Mouse (Mus musculus) midbrain, embryonic 11.5 days (tissue): ENCODE results near the gene Nppb. TPM values are rescaled to one million over a fixed set of nuclear protein-coding genes. Genes with fewer than 3 reads are reported as not detected.

Experiments
- ATAC-seq: fragments of 200-750 bp; cut with Nextera tagmentation; 2 replicates; pipeline ENCODE4 v1.8.0; 2017; ENCODE audit warnings: moderate TSS enrichment, moderate library complexity; ENCODE audit not compliant: low FRiP score
- DNase-seq: peaks from one replicate; pipeline ENCODE4 v3.0.0; 2015; ENCODE audit warnings: low spot score; ENCODE audit errors: missing footprints
- H3K27ac ChIP-seq: fragments of 300-500 bp; sonication (generic); 2 replicates; pipeline ENCODE4 v1.5.1; 2014; ENCODE audit warnings: low read depth, low read length
- H3K27me3 ChIP-seq: fragments of 300-500 bp; sonication (generic); 2 replicates; pipeline ENCODE4 v1.6.1; 2014; ENCODE audit warnings: mild to moderate bottlenecking, low read length, moderate library complexity, mixed read lengths; ENCODE audit not compliant: control insufficient read depth, insufficient read depth
- H3K36me3 ChIP-seq: fragments of 300-500 bp; sonication (generic); 2 replicates; pipeline ENCODE4 v1.6.1; 2014; ENCODE audit warnings: mild to moderate bottlenecking, low read length, moderate library complexity, mixed read lengths; ENCODE audit not compliant: control insufficient read depth, insufficient read depth
- H3K4me1 ChIP-seq: fragments of 300-500 bp; sonication (generic); 2 replicates; pipeline ENCODE4 v1.6.1; 2014; ENCODE audit warnings: low read length; ENCODE audit not compliant: control insufficient read depth, insufficient read depth
- H3K4me2 ChIP-seq: fragments of 300-500 bp; sonication (generic); 2 replicates; pipeline ENCODE4 v1.6.1; 2014; ENCODE audit warnings: mild to moderate bottlenecking, moderate library complexity
- H3K4me3 ChIP-seq: fragments of 300-500 bp; sonication (generic); 2 replicates; pipeline ENCODE4 v1.5.1; 2014; ENCODE audit warnings: low read depth, low read length
- H3K9ac ChIP-seq: fragments of 300-500 bp; sonication (generic); 2 replicates; pipeline ENCODE4 v1.6.1; 2014; ENCODE audit warnings: low read length
- H3K9me3 ChIP-seq: fragments of 300-500 bp; sonication (generic); 2 replicates; pipeline ENCODE4 v1.6.1; 2016; ENCODE audit warnings: low read length; ENCODE audit not compliant: control insufficient read depth
- WGBS: fragments of 180-500 bp; shearing (Covaris S2); extraction: QIAGEN DNeasy Blood & Tissue Kit; methylation state at CpG from one replicate; pipeline ENCODE4 v1.1.7; 2014; 5-methylcytosine and 5-hydroxymethylcytosine counted together
- polyA plus RNA-seq: library from polyadenylated mRNA; unstranded; fragments of >200 nt; fragmentation: Nextera tagmentation; extraction: Ambion mirVana; gene quantifications from 2 replicates; pipeline ENCODE4 v1.2.1, GENCODE M21; 2014

Gene Nppb
- polyA plus RNA-seq, 1 experiment from 2014 or later, result 0.23 TPM

DNA sequence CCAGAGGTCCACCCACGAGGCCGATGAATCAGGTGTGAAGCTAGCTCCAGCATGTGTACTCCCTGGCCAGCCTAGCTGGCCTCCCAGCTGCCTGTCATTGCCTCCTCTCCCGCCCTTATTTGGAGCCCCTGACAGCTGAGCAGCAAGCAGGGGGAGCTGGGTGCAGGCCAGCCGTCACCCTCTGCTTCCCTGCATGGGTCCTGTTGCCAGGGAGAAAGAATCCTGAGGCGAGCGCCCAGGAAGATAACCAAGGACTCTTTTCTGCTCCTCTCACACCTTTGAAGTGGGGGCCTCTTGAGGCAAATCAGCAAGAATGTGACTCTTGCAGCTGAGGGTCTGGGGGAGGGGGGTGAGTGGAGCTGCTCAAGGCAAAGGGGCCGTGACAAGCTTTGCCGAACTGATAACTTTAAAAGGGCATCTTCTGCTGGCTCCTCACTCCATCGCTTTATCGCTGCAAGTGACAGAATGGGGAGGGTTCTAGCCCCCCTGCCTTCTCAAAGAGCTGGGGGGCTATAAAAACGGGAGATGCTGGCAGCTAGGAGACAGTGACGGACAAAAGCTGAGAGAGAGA lies 14.7 kb downstream of the Nppb start, which contains the start of gene Nppa:
Nppa (plus strand) TSS at position 521 of the 571 bp plus-strand sequence.
- DNase-seq (no peak), ATAC-seq (peak; percentile 47)
- Histone ChIP-seq H3K4me1 (peaks cover 2% of the 10 kb centered on the region), H3K9ac (no peak within 1 kb of the TSS), H3K27me3 (no peaks in the 10 kb centered on the region), H3K36me3 (no peaks in the 10 kb centered on the region), H3K9me3 (no peaks in the 10 kb centered on the region), H3K27ac (peak within 1 kb of the TSS; percentile 51), H3K4me3 (no peak within 1 kb of the TSS), H3K4me2 (no peak within 1 kb of the TSS)
- 49% methylated on average over 12 of the region's 12 CpGs for WGBS

DNA sequence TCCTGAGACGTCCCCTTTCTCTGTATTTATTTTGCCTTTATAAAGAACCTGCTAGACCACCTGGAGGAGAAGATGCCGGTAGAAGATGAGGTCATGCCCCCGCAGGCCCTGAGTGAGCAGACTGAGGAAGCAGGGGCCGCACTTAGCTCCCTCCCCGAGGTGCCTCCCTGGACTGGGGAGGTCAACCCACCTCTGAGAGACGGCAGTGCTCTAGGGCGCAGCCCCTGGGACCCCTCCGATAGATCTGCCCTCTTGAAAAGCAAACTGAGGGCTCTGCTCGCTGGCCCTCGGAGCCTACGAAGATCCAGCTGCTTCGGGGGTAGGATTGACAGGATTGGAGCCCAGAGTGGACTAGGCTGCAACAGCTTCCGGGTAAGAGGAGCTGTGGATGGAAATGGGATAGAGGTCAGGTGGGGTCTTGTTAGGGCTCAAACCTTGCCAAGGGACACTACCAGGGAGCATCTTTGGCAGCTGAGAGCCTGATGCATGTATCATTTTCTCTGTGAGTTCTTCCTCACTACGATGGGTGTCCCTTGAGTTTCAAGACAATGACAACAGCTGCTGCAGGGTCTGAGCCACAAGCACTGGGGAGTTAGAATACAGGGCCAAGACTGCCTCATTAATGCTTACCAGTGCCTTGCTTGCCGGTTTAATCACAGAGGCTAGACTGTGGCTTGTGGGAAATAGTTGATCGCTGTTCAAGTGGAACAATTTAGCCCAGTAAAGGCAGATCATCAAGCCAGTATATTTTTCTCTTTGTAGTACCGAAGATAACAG lies 15.6 kb downstream of the Nppb start:
- peak; percentile 56 for ATAC-seq
- peak overlapping the region; percentile 51 for H3K27ac ChIP-seq

DNA sequence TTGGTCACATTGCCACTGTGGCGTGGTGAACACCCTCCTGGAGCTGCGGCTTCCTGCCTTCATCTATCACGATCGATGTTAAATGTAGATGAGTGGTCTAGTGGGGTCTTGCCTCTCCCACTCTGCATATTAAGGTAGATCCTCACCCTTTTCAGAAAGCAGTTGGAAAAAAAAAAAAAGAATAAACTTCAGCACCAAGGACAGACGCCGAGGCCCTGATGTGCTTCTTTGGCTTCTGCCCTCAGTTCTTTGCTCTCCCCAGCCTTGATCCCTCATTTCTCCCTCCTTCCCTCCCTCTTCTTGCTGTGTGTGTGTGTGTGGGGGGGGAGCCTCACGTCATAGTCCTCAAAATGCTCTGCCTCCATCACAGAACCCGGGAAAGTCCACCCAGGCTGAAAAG lies 16.3 kb downstream of the Nppb start:
- peaks cover 2% of the 10 kb centered on the region for H3K4me1 ChIP-seq
- no peaks in the 10 kb centered on the region for H3K27me3 ChIP-seq
- DNase-seq (no peak), ATAC-seq (no peak)
- WGBS, result 46% methylated on average over 8 of the region's 8 CpGs
- H3K9me3 ChIP-seq, result no peaks in the 10 kb centered on the region
- peak overlapping the region; percentile 51 for H3K27ac ChIP-seq
- peaks cover 7% of the 10 kb centered on the region; the same call in 1 of the 2 replicates for H3K36me3 ChIP-seq
- H3K4me2 ChIP-seq, result no peak overlapping the region
- H3K9ac ChIP-seq, result no peak overlapping the region
- no peak overlapping the region for H3K4me3 ChIP-seq

More for the DNA sequence above, 15.6 kb downstream of the Nppb start:
- 79% methylated on average over 17 of the region's 17 CpGs for WGBS
- Histone ChIP-seq H3K36me3 (peaks cover 3% of the 10 kb centered on the region; the same call in 1 of the 2 replicates), H3K4me1 (peaks cover 2% of the 10 kb centered on the region), H3K9me3 (no peaks in the 10 kb centered on the region), H3K4me2 (no peak overlapping the region), H3K27me3 (no peaks in the 10 kb centered on the region), H3K4me3 (no peak overlapping the region), H3K9ac (no peak overlapping the region)
- peak; percentile 82 for DNase-seq

DNA sequence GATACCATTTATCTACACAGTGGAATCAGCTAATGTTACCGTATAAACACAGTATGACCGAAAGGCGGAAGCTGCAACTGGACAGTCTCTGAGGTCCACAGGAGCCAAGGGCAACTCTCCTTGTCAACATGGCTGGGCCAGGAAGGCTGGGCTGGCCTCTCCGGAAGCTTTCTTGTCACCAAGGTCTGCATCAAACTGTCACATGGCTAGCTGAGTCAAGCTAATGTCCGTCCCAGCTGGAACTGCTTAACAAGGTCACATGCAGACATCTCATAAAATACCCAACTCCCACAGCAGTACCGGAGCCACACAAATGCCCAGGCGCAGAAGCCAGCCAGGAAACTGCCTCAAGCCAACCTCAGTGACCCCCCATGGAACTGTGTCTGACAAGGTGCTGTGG lies 18.8 kb downstream of the Nppb start:
- peak; percentile 69 for DNase-seq
- no peak overlapping the region for H3K9ac ChIP-seq
- H3K36me3 ChIP-seq, result peaks cover 22% of the 10 kb centered on the region
- no peak overlapping the region for H3K4me3 ChIP-seq
- no peak overlapping the region for H3K27ac ChIP-seq
- peaks cover 2% of the 10 kb centered on the region for H3K4me1 ChIP-seq
- no peak for ATAC-seq
- H3K27me3 ChIP-seq, result no peaks in the 10 kb centered on the region
- no peaks in the 10 kb centered on the region for H3K9me3 ChIP-seq
- WGBS, result 94% methylated on average over 7 of the region's 7 CpGs
- no peak overlapping the region for H3K4me2 ChIP-seq

DNA sequence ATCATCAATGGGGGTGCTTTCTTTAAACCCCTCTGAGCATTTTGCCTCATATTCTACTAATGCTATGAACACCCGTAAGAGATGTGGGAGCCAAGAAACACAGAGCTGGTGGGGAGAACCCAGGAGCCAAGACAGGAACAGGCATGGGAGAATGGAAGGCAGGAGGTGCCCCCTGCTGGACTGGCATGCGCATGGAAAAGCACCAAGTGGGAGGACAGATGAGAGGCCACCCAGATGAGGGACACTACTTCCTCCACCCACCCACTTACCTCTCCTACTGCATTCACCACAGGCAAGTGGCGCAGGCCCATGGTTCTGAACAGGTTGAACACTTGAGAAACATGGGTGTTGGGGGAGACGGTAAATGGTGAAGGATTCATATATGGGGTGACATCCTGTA lies 22.8 kb downstream of the Nppb start:
- Histone ChIP-seq H3K9me3 (no peaks in the 10 kb centered on the region), H3K4me2 (no peak overlapping the region), H3K27ac (no peak overlapping the region), H3K9ac (no peak overlapping the region), H3K4me1 (no peaks in the 10 kb centered on the region), H3K4me3 (no peak overlapping the region), H3K36me3 (peaks cover 57% of the 10 kb centered on the region), H3K27me3 (no peaks in the 10 kb centered on the region)
- ATAC-seq (peak; percentile 10; the same call in 1 of the 2 replicates), DNase-seq (peak; percentile 84)
- 85% methylated on average over 4 of the region's 4 CpGs for WGBS

DNA sequence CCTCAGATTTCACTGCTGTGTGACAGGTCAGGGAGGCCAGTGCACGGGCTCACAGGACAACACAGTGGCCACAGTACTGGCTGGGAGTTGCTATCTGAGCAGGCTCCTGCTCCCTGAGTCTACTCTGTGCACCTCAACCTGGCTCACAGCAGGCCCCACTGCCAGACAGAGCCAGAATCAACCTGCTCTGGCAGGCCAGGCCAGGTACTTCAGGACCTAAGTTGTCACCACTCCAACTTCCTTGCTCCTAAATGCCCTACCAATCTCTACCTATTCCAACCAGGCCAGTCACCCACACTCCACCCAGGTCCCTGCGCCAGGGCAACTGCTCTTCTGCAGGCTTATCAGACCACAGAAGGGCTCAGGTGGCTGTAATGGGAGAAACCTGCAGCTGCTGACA lies 24.1 kb downstream of the Nppb start:
- Histone ChIP-seq H3K4me3 (no peak overlapping the region), H3K4me2 (no peak overlapping the region), H3K27me3 (no peaks in the 10 kb centered on the region), H3K9ac (no peak overlapping the region), H3K27ac (no peak overlapping the region), H3K9me3 (no peaks in the 10 kb centered on the region), H3K36me3 (peaks cover 69% of the 10 kb centered on the region), H3K4me1 (no peaks in the 10 kb centered on the region)
- DNase-seq (no peak), ATAC-seq (no peak)
- WGBS, result 88% methylated on average over 2 of the region's 2 CpGs

DNA sequence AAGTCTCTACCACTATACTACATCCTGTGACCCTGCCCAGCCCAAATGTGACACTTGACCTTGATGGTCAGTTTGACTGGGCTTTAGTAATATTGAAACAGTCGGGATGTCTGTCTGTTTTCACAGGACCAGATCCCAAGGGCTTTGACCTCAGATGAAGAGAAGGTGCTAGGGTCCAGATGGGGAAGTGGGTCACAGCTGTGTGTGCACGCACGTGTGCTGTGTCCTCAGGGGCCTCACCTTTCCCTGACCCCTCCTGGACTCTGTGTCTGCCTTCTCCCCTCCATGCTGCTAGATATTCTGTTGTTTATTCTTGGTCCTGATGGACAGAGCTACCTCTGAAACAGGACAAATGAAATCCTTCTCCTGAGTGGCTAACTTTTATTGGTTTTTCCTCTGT lies 25.7 kb downstream of the Nppb start:
- no peak overlapping the region for H3K4me3 ChIP-seq
- DNase-seq (peak; percentile 69), ATAC-seq (no peak)
- no peak overlapping the region for H3K4me2 ChIP-seq
- 87% methylated on average over 3 of the region's 3 CpGs for WGBS
- H3K27me3 ChIP-seq, result no peaks in the 10 kb centered on the region
- no peak overlapping the region for H3K27ac ChIP-seq
- no peak overlapping the region for H3K9ac ChIP-seq
- H3K36me3 ChIP-seq, result peaks cover 76% of the 10 kb centered on the region
- H3K9me3 ChIP-seq, result no peaks in the 10 kb centered on the region
- no peaks in the 10 kb centered on the region for H3K4me1 ChIP-seq

DNA sequence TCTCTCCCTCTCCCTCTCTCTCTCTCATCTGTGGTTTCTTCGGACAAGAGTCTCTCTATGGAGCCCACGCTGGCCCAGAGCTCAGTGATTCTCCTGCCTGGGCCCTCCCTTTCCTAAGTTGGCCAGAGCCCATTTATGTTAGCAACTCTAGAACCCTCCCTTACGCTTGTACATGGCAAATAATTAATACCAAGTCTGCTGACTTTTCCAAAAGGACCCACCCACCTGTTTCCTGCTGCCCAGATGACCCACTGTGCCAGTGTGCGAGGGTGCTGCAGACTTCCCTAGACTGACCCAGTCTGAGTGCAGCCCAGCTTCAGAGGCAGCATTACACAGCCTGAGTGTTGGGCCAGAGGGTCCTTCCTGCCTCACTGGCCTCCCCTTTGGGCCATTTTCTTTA lies 26.6 kb downstream of the Nppb start:
- Histone ChIP-seq H3K9ac (no peak overlapping the region), H3K9me3 (no peaks in the 10 kb centered on the region), H3K27me3 (no peaks in the 10 kb centered on the region), H3K4me1 (no peaks in the 10 kb centered on the region), H3K27ac (no peak overlapping the region), H3K36me3 (peaks cover 83% of the 10 kb centered on the region), H3K4me2 (no peak overlapping the region), H3K4me3 (no peak overlapping the region)
- ATAC-seq, result no peak
- DNase-seq, result peak; percentile 53
- 93% methylated on average over 4 of the region's 4 CpGs for WGBS

DNA sequence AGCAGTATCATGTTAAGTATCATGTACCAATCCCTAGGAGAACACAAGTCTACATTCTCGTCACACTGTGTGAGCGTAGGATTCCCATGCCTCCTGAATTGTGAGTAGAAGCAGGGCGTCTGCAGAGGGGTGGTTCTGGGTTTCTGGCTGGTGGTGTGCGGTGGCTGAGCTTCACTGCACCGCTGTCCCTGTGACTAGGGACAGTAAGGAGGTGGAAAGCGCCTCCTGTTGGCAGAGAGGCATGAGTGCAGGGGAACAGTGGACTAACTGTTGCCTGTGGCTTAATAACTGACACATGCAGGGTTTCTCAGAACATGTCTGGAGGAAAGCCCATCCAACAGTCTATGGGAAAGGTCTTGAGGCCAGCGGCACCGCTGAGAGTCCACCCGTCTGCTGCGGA lies 29.8 kb downstream of the Nppb start:
- H3K4me1 ChIP-seq, result no peaks in the 10 kb centered on the region
- DNase-seq (no peak), ATAC-seq (no peak)
- H3K9me3 ChIP-seq, result no peaks in the 10 kb centered on the region
- H3K9ac ChIP-seq, result no peak overlapping the region
- WGBS, result 87% methylated on average over 10 of the region's 10 CpGs
- peaks cover 69% of the 10 kb centered on the region for H3K36me3 ChIP-seq
- H3K27ac ChIP-seq, result no peak overlapping the region
- H3K27me3 ChIP-seq, result no peaks in the 10 kb centered on the region
- H3K4me3 ChIP-seq, result no peak overlapping the region
- H3K4me2 ChIP-seq, result no peak overlapping the region
